Mouse (Mus musculus) liver, adult 2 months (tissue): ENCODE results near the gene Prdx2.

Experiments
- CTCF ChIP-seq: fragments of 200-500 bp; IDR thresholded peaks from 2 replicates; pipeline ENCODE4 v1.5.1; 2011; ENCODE audit warnings: low read depth, low read length, control low read depth
- POLR2A ChIP-seq: fragments of 200-500 bp; IDR thresholded peaks from 2 replicates; pipeline ENCODE4 v1.6.1; 2011; ENCODE audit warnings: low read length, control low read depth; ENCODE audit not compliant: insufficient read depth; ENCODE audit errors: extremely low read depth

DNA sequence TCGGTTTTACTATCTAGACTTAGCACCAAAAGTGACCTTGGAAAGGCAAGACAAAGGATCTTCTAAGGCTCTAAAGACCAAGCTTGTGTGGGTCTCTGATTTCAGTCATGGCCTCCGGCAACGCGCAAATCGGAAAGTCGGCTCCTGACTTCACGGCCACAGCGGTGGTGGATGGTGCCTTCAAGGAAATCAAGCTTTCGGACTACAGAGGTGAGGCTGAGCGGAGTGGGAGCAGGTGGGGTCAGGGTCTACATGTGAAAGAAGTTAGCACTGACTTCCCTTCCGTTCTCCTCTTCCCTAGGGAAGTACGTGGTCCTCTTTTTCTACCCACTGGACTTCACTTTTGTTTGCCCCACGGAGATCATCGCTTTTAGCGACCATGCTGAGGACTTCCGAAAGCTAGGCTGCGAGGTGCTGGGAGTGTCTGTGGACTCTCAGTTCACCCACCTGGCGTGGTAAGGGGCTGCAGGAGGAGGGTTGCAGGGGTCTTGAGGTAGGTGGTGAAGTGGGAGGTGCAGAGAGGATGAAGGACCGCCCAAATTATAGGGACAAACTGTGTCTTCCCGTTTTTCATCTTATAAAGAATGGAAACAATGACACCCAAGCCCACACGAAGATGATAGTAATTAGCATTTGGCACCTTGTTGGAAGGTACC lies 876 bp downstream of the Prdx2 start:
- TF ChIP-seq POLR2A (no peak), CTCF (no peak)
